8 mouse cellular contexts compared by ENCODE assay signal in the genomic region with DNA sequence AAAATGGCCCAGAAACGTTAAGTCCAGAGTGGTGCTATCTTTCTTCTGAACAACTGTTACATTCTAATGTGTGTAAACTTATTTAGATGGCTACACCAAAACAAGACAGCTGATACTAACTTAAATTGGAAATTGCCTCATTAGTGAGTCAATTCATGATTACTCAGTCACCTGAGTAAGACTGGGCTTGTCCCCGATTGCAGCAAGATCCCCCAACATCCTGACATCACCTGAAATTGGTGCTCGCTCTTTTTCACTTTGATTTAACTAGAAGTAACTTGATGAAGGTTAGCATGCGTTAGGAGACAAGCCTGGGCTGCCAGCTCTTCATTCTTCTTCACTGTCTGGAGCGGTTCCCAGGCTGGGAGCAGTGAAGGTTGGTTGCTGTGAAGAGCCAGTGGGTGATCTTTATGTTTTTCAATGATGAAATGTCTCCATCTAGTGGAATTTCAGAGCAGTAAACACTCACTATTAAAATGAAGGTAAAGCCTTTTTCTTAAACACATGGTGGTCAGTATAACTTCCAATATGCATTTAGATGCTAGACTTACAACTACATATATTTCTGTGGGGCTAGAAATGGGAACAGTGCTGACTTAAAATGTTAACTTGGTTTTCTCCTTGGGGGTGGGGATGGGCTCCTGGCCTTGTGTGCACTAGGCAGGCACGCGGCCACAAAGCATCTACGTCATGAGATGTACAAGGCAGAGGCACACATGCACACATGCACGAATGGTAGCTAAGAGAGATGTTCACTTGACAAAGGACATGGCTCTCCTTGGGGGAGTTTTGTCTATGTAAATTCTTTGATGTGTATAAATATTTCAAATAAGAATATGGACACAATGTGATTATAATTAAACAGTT.
DNase-seq lines count a peak whose midpoint lies in the region; ATAC-seq and TF ChIP-seq lines count a peak whose summit lies in the region.

No protein-coding gene starts in this region.

- no peaks in the 10 kb centered on the region for H3K27me3 ChIP-seq in kidney, postnatal 0 days (ENCODE audit: insufficient read depth, low read length)

- H3K9me3 ChIP-seq in kidney, postnatal 0 days (replicated peaks; ENCODE audit: low read length) = no peaks in the 10 kb centered on the region

- H3K4me3 ChIP-seq in kidney, postnatal 0 days (replicated peaks; ENCODE audit: low read depth, low read length) = no peak overlapping the region

- WGBS in kidney, postnatal 0 days = 60% methylated on average over 9 of the region's 9 CpGs

- TF ChIP-seq CTCF in kidney, postnatal 0 days (IDR thresholded peaks at IDR 0.05; ENCODE audit: low read depth) = peak; percentile 86

- no peak; the same call in 1 of the 2 replicates for ATAC-seq in kidney, postnatal 0 days (replicated peaks; ENCODE audit: low FRiP score, low read depth)

- no peak overlapping the region for H3K4me2 ChIP-seq in kidney, postnatal 0 days (ENCODE audit: low read length)

- H3K4me1 ChIP-seq in kidney, postnatal 0 days (replicated peaks; ENCODE audit: insufficient read depth, low read length) = 0 out of 2 replicates have a peak, but pooled peaks cover 10% of the 10 kb centered on the region

- H3K27ac ChIP-seq in kidney, postnatal 0 days = no peak overlapping the region

- H3K36me3 ChIP-seq in kidney, postnatal 0 days (ENCODE audit: insufficient read depth, low read length) = peaks cover 4% of the 10 kb centered on the region; the same call in 1 of the 2 replicates

- H3K9ac ChIP-seq in kidney, postnatal 0 days (ENCODE audit: low read depth, low read length) = no peak overlapping the region

- DNase-seq in CD8-positive naive resting alpha-beta T cell, adult 2 months (ENCODE audit: low read depth in 2 of 2, low spot score in 2 of 2) = peak; percentile 6 to 24
- DNase-seq in NIH3T3 (ENCODE audit: low read depth) = peak; percentile 92
- peak; percentile 76 to 87 for DNase-seq in cerebellum, postnatal 25 days
- DNase-seq in heart, adult 9 months (ENCODE audit: low spot score in 2 of 2) = peak; percentile 61 to 71
- peak; percentile 90 for DNase-seq in kidney, postnatal 0 days (ENCODE audit: low spot score)
- DNase-seq in lung, postnatal 10 days = peak; percentile 78
- peak; percentile 85 for DNase-seq in right cerebral cortex, postnatal 10 days (ENCODE audit: low spot score in 2 of 2)
- DNase-seq in spleen, postnatal 10 days (ENCODE audit: low spot score in 2 of 2) = no peak

Comparison
In these comparisons a context has a peak if more than half of its experiments do, and no peak if none do; other contexts are left out.
1. DNase-seq: peak in CD8-positive naive resting alpha-beta T cell, adult 2 months (2 of 2), NIH3T3 (single experiment), cerebellum, postnatal 25 days (2 of 2), heart, adult 9 months (2 of 2), kidney, postnatal 0 days (single experiment), lung, postnatal 10 days (single experiment) and right cerebral cortex, postnatal 10 days (2 of 2); none in spleen, postnatal 10 days (0 of 2).